Mouse (Mus musculus) spleen, postnatal 4 days (tissue): ENCODE measurements around the gene Neu2.

Experiments
- DNase-seq, 2 experiments: peaks; one replicate each; pipeline ENCODE4 v3.0.0; 2022; ENCODE audit warnings: low spot score in 2 of 2

The Neu2 gene

GRCm38 (mm10) chr1:87537008-87537407 lies 27.3 kb downstream of the Neu2 start:
- DNase-seq, result no peak

GRCm38 (mm10) chr1:87541614-87542013 lies 31.9 kb downstream of the Neu2 start:
- no peak for DNase-seq

GRCm38 (mm10) chr1:87551008-87551407 lies 41.3 kb downstream of the Neu2 start:
- DNase-seq, result no peak

- DNase-seq, result no peak
These were observed 43.9 kb downstream of the Neu2 start for GRCm38 (mm10) chr1:87553586-87553985.

- DNase-seq, result no peak
These were observed 53.3 kb downstream of the Neu2 start for GRCm38 (mm10) chr1:87562967-87563366.

GRCm38 (mm10) chr1:87565760-87566159 lies 56.1 kb downstream of the Neu2 start:
- DNase-seq, result no peak

- peak; percentile 34 to 76 for DNase-seq
These were observed 58.7 kb downstream of the Neu2 start for GRCm38 (mm10) chr1:87568398-87568797.

GRCm38 (mm10) chr1:87573261-87573660 lies 63.6 kb downstream of the Neu2 start:
- no peak for DNase-seq

- DNase-seq, result no peak
These were observed 64.1 kb downstream of the Neu2 start, which contains the start of gene Ngef for GRCm38 (mm10) chr1:87573800-87574215. Gene Ngef, minus strand, starts transcription at chr1:87573870.

GRCm38 (mm10) chr1:87574353-87574752 lies 64.7 kb downstream of the Neu2 start:
- DNase-seq, result no peak

- no peak for DNase-seq
These were observed 65.1 kb downstream of the Neu2 start for GRCm38 (mm10) chr1:87574785-87575184.

GRCm38 (mm10) chr1:87578965-87579364 lies 69.3 kb downstream of the Neu2 start:
- DNase-seq, result no peak

GRCm38 (mm10) chr1:87580824-87581223 lies 71.1 kb downstream of the Neu2 start:
- DNase-seq, result no peak

GRCm38 (mm10) chr1:87589162-87589561 lies 79.5 kb downstream of the Neu2 start:
- DNase-seq, result no peak

- DNase-seq, result no peak
These were observed 80.3 kb downstream of the Neu2 start for GRCm38 (mm10) chr1:87589980-87590379.

- no peak for DNase-seq
These were observed 84.6 kb downstream of the Neu2 start for GRCm38 (mm10) chr1:87594261-87594660.

GRCm38 (mm10) chr1:87594671-87595070 lies 85.0 kb downstream of the Neu2 start:
- DNase-seq, result no peak

GRCm38 (mm10) chr1:87600533-87600932 lies 90.8 kb downstream of the Neu2 start:
- DNase-seq, result no peak

GRCm38 (mm10) chr1:87601801-87602200 lies 92.1 kb downstream of the Neu2 start:
- no peak for DNase-seq

- DNase-seq, result no peak
These were observed 93.7 kb downstream of the Neu2 start for GRCm38 (mm10) chr1:87603389-87603788.

GRCm38 (mm10) chr1:87605296-87605695 lies 95.6 kb downstream of the Neu2 start:
- no peak for DNase-seq

GRCm38 (mm10) chr1:87607385-87608091 lies 97.8 kb downstream of the Neu2 start:
- DNase-seq, result no peak

GRCm38 (mm10) chr1:87608416-87609046 lies 98.8 kb downstream of the Neu2 start:
- DNase-seq, result peak; percentile 75 to 94
